Mouse (Mus musculus): ENCODE measurements at regions not wholly inside any gene's neighbourhood (a gene's known extent, or its start where the extent isn't known, plus 50 kb on each side); places are given as distances from the start of the nearest gene placed in this dataset.

DNA sequence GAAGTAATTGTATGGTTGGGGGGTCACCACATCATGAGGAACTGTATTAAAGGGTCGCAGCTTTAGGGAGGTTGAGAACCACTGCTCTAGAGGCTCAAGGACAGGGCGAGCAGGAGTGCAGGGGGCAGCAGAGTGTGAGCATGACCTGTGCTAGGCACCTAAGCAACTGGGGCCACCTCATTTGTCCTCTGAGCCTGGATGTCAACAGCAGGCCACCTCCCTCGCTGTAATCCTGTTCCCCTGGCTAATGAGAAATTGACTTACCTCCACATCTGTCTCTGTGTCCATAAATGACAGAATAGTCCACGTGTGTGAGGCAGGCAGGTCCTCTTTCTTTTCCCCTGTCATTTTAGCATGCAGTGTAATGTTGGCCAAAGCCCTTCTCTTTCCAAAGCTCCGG lies 192.7 kb upstream of the Rreb1 start:
- 85% methylated on average over 5 of the region's 5 CpGs for WGBS
- no peaks in the 10 kb centered on the region for H3K4me1 ChIP-seq (ENCODE audit: control insufficient read depth, insufficient read depth, low read length)
- H3K27me3 ChIP-seq (ENCODE audit: control insufficient read depth, insufficient read depth, low read length), result no peaks in the 10 kb centered on the region
- no peaks in the 10 kb centered on the region for H3K9me3 ChIP-seq (replicated peaks; ENCODE audit: control insufficient read depth, low read length)
- no peaks in the 10 kb centered on the region for H3K36me3 ChIP-seq (replicated peaks; ENCODE audit: control insufficient read depth, insufficient read depth, low read depth, low read length)
- no peak overlapping the region for H3K27ac ChIP-seq (replicated peaks; ENCODE audit: low read depth, low read length)
- no peak overlapping the region for H3K9ac ChIP-seq (replicated peaks; ENCODE audit: low read length)
- H3K4me3 ChIP-seq (ENCODE audit: low read depth, low read length), result no peak overlapping the region
- no peak overlapping the region for H3K4me2 ChIP-seq (ENCODE audit: low read depth, low read length)
- ATAC-seq (replicated peaks; ENCODE audit: insufficient number of reproducible peaks, low FRiP score, low TSS enrichment, low read depth) (no peak), DNase-seq (ENCODE audit: low spot score) (no peak)

DNA sequence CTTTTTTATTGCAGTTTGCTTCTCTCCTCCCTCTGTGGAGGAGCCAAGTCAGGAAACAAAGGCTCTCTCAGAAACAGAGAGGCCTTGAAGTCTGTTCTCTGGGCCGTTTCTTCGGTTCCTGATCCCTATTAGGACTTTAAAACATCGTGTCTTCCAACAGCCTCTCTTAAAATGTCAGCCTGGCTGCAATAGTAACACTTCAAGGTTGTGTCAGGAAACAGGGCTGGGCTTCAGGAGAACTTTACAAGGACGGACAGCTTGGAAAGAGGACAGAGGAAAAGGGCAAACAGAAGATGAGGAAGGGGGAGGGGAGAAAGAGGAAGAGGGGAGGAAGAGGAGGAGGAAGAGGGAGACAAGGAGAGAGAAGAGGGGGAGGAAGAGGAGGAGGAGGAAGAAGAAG lies 191.7 kb upstream of the Rreb1 start:
- 39% methylated on average over 4 of the region's 4 CpGs for WGBS
- Histone ChIP-seq H3K27ac (replicated peaks; ENCODE audit: low read depth, low read length) (no peak overlapping the region), H3K36me3 (replicated peaks; ENCODE audit: control insufficient read depth, insufficient read depth, low read depth, low read length) (no peaks in the 10 kb centered on the region), H3K4me2 (ENCODE audit: low read depth, low read length) (no peak overlapping the region), H3K4me1 (ENCODE audit: control insufficient read depth, insufficient read depth, low read length) (no peaks in the 10 kb centered on the region), H3K9me3 (replicated peaks; ENCODE audit: control insufficient read depth, low read length) (no peaks in the 10 kb centered on the region), H3K4me3 (ENCODE audit: low read depth, low read length) (no peak overlapping the region), H3K27me3 (ENCODE audit: control insufficient read depth, insufficient read depth, low read length) (no peaks in the 10 kb centered on the region), H3K9ac (replicated peaks; ENCODE audit: low read length) (no peak overlapping the region)
- DNase-seq (ENCODE audit: low spot score) (no peak), ATAC-seq (replicated peaks; ENCODE audit: insufficient number of reproducible peaks, low FRiP score, low TSS enrichment, low read depth) (no peak)

DNA sequence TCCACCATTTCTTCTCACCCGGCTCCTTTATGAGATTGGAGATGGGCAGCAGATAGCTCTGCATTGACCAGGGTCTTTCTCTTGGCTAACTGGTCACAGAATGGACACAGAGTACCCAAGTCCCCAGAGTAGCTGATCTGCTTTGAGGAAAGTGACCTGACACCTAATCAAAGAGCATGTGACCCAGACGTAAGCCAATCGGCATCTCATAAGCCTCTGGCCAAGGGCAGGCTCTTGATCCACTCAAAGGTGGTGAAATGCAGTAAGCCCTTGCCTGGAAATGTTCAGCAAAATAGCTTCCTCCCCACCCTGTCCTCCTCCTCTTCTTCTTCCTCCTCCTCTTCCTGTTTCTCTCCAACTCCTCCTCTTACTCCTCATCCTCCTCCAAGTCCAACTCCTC lies 190.3 kb upstream of the Rreb1 start:
- WGBS, result 95% methylated on average over 3 of the region's 3 CpGs
- H3K4me1 ChIP-seq (ENCODE audit: control insufficient read depth, insufficient read depth, low read length), result no peaks in the 10 kb centered on the region
- H3K27me3 ChIP-seq (ENCODE audit: control insufficient read depth, insufficient read depth, low read length), result no peaks in the 10 kb centered on the region

DNA sequence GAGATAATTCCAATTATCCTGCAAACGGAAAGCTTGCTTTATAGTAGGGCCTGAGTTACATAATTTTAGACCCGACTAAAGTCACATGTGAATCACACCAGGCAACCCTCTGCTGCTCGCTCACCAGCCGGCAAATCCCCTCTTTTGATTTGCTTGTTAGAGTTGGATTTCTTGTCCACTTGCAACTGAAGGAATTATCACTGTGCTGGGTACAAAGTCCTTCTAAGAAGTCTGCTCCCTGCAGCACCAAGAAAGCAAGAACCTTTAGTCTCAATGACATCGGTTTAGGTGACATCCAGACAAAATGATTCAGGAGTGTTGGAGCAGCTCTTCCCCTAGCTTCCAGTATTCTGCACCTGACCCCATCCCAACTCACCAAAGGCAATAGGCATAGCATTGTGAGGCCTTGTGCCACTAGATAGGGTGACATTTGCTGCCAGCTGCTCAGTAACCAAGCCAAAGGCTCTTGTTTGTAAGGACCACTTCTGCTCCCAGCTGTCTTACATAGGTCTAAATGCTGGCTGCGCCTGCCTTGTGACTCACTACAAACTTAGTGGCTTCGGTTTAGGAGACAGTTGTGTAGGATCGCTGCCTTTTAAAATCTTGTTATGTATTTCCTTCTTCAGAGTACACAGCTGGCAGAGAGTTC lies 189.5 kb upstream of the Rreb1 start:
- H3K27ac ChIP-seq (replicated peaks; ENCODE audit: low read depth, low read length), result no peak overlapping the region
- no peak overlapping the region for H3K4me3 ChIP-seq (ENCODE audit: low read depth, low read length)
- no peak overlapping the region for H3K4me2 ChIP-seq (ENCODE audit: low read depth, low read length)
- H3K4me1 ChIP-seq (ENCODE audit: control insufficient read depth, insufficient read depth, low read length), result no peaks in the 10 kb centered on the region
- DNase-seq (ENCODE audit: low spot score) (no peak), ATAC-seq (replicated peaks; ENCODE audit: insufficient number of reproducible peaks, low FRiP score, low TSS enrichment, low read depth) (no peak)
- no peaks in the 10 kb centered on the region for H3K27me3 ChIP-seq (ENCODE audit: control insufficient read depth, insufficient read depth, low read length)
- no peaks in the 10 kb centered on the region for H3K9me3 ChIP-seq (replicated peaks; ENCODE audit: control insufficient read depth, low read length)
- H3K36me3 ChIP-seq (replicated peaks; ENCODE audit: control insufficient read depth, insufficient read depth, low read depth, low read length), result no peaks in the 10 kb centered on the region
- H3K9ac ChIP-seq (replicated peaks; ENCODE audit: low read length), result no peak overlapping the region
- WGBS, result 88% methylated on average over 8 of the region's 8 CpGs

More for the DNA sequence above, 190.3 kb upstream of the Rreb1 start:
- Histone ChIP-seq H3K4me2 (ENCODE audit: low read depth, low read length) (no peak overlapping the region), H3K27ac (replicated peaks; ENCODE audit: low read depth, low read length) (no peak overlapping the region), H3K36me3 (replicated peaks; ENCODE audit: control insufficient read depth, insufficient read depth, low read depth, low read length) (no peaks in the 10 kb centered on the region), H3K9ac (replicated peaks; ENCODE audit: low read length) (no peak overlapping the region), H3K4me3 (ENCODE audit: low read depth, low read length) (no peak overlapping the region), H3K9me3 (replicated peaks; ENCODE audit: control insufficient read depth, low read length) (no peaks in the 10 kb centered on the region)
- ATAC-seq (replicated peaks; ENCODE audit: insufficient number of reproducible peaks, low FRiP score, low TSS enrichment, low read depth) (no peak), DNase-seq (ENCODE audit: low spot score) (no peak)

DNA sequence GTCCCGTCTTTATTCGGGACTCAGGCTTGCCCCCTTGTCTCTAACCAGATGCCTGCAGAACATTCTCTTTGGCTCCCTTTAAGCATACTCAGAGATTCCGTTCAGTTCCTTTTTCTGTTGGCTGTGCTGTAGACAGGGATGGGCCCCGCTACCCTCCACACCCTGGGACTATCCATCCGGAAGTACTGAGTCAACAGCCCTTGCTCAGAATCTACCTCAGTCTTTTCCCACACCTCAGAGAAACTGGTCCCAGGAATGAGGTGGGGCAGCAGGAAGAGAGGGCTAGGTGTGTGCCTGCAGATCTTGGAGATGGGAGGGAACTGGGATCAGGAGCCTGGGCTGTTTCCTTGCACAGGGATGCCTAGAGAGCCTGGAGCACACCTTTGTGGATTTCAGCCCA lies 186.1 kb upstream of the Rreb1 start:
- no peak overlapping the region for H3K27ac ChIP-seq (replicated peaks; ENCODE audit: low read depth, low read length)
- no peaks in the 10 kb centered on the region for H3K4me1 ChIP-seq (ENCODE audit: control insufficient read depth, insufficient read depth, low read length)
- ATAC-seq (replicated peaks; ENCODE audit: insufficient number of reproducible peaks, low FRiP score, low TSS enrichment, low read depth), result no peak
- no peaks in the 10 kb centered on the region for H3K36me3 ChIP-seq (replicated peaks; ENCODE audit: control insufficient read depth, insufficient read depth, low read depth, low read length)
- no peak overlapping the region for H3K9ac ChIP-seq (replicated peaks; ENCODE audit: low read length)
- WGBS, result 69% methylated on average over 5 of the region's 5 CpGs
- no peaks in the 10 kb centered on the region for H3K9me3 ChIP-seq (replicated peaks; ENCODE audit: control insufficient read depth, low read length)
- no peak overlapping the region for H3K4me3 ChIP-seq (ENCODE audit: low read depth, low read length)
- no peak for DNase-seq (ENCODE audit: low spot score)
- no peaks in the 10 kb centered on the region for H3K27me3 ChIP-seq (ENCODE audit: control insufficient read depth, insufficient read depth, low read length)
- H3K4me2 ChIP-seq (ENCODE audit: low read depth, low read length), result no peak overlapping the region

DNA sequence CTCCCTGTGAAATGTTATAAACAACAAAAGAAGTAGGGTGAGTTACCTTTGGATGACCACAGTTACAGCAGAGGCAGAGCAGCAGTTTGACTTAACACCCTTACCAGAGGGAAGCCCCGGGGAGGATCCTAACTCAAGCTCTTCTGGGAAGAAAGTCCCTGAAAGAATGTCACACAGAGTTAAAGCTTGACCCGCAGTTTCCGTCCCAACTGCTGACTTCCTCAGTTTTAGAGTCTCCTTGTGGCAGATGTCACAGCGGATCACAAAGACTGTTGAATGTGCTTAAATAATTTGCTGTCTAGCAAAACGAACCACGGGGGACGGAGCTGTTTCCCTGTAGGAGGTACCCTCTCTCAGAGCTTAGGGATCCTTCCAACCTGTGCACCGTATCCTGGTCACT lies 183.0 kb upstream of the Rreb1 start:
- H3K36me3 ChIP-seq (replicated peaks; ENCODE audit: control insufficient read depth, insufficient read depth, low read depth, low read length), result no peaks in the 10 kb centered on the region
- H3K27ac ChIP-seq (replicated peaks; ENCODE audit: low read depth, low read length), result no peak overlapping the region
- no peak for DNase-seq (ENCODE audit: low spot score)
- H3K9ac ChIP-seq (replicated peaks; ENCODE audit: low read length), result no peak overlapping the region
- H3K4me1 ChIP-seq (ENCODE audit: control insufficient read depth, insufficient read depth, low read length), result no peaks in the 10 kb centered on the region
- no peaks in the 10 kb centered on the region for H3K27me3 ChIP-seq (ENCODE audit: control insufficient read depth, insufficient read depth, low read length)
- H3K9me3 ChIP-seq (replicated peaks; ENCODE audit: control insufficient read depth, low read length), result no peaks in the 10 kb centered on the region
- H3K4me3 ChIP-seq (ENCODE audit: low read depth, low read length), result no peak overlapping the region
- 37% methylated on average over 8 of the region's 8 CpGs for WGBS
- no peak for ATAC-seq (replicated peaks; ENCODE audit: insufficient number of reproducible peaks, low FRiP score, low TSS enrichment, low read depth)
- no peak overlapping the region for H3K4me2 ChIP-seq (ENCODE audit: low read depth, low read length)

DNA sequence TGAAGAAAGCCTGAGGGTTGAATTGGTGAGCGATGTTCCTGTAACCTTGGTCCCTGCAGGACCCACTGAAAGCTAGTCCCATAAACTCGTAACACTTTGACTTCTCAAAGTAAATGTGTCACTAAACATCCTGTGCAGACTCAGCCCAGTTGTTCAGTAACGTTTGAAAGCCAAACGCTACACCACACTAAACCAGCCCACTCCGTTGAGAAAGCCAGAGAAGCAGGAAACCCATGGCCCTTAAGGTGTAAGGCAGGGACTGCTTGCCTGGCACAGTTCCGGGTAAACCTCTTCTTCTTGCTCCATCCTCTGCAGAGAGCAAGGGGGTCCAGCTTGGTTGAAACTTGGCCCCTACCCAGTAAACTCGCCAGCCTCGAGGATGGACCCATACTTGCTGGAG lies 180.6 kb upstream of the Rreb1 start:
- ATAC-seq (replicated peaks; ENCODE audit: insufficient number of reproducible peaks, low FRiP score, low TSS enrichment, low read depth) (no peak), DNase-seq (ENCODE audit: low spot score) (no peak)
- H3K9me3 ChIP-seq (replicated peaks; ENCODE audit: control insufficient read depth, low read length), result no peaks in the 10 kb centered on the region
- 75% methylated on average over 8 of the region's 8 CpGs for WGBS
- H3K27me3 ChIP-seq (ENCODE audit: control insufficient read depth, insufficient read depth, low read length), result no peaks in the 10 kb centered on the region
- no peak overlapping the region for H3K4me3 ChIP-seq (ENCODE audit: low read depth, low read length)
- no peaks in the 10 kb centered on the region for H3K36me3 ChIP-seq (replicated peaks; ENCODE audit: control insufficient read depth, insufficient read depth, low read depth, low read length)
- H3K4me2 ChIP-seq (ENCODE audit: low read depth, low read length), result no peak overlapping the region
- H3K27ac ChIP-seq (replicated peaks; ENCODE audit: low read depth, low read length), result no peak overlapping the region
- H3K9ac ChIP-seq (replicated peaks; ENCODE audit: low read length), result no peak overlapping the region
- no peaks in the 10 kb centered on the region for H3K4me1 ChIP-seq (ENCODE audit: control insufficient read depth, insufficient read depth, low read length)

DNA sequence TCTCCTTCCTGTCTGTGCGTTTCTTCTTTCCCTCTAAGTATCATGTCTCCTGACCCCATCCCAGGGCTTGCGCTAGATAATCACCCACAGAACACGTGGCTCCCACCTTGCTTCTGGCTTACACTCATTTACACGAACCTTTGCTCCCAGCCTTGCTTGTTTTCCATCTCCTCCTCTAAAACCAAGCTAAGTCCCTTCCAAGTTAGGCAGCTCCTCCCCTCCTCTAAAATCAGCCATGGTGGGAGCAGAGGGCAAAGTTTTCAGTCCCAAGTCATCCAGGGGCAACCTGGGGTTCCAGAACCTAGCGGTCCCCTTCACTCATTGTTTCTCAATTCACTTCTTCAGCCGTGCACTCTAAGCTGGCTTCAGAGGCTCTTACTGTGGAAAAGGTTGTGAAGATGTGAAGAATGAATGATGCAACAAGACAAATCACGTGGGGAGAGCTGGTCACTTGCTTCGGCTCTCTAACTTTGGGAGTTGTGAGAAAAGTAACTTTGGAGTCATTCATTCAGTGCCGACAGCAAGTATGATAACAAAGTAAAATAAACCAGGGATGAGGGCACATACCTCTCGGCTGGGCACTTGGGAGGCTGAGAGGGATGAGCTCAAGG lies 179.9 kb upstream of the Rreb1 start:
- H3K27ac ChIP-seq (replicated peaks; ENCODE audit: low read depth, low read length), result no peak overlapping the region
- H3K9me3 ChIP-seq (replicated peaks; ENCODE audit: control insufficient read depth, low read length), result no peaks in the 10 kb centered on the region
- H3K27me3 ChIP-seq (ENCODE audit: control insufficient read depth, insufficient read depth, low read length), result no peaks in the 10 kb centered on the region
- 85% methylated on average over 10 of the region's 10 CpGs for WGBS
- H3K4me3 ChIP-seq (ENCODE audit: low read depth, low read length), result no peak overlapping the region
- ATAC-seq (replicated peaks; ENCODE audit: insufficient number of reproducible peaks, low FRiP score, low TSS enrichment, low read depth) (no peak), DNase-seq (ENCODE audit: low spot score) (no peak)
- no peaks in the 10 kb centered on the region for H3K36me3 ChIP-seq (replicated peaks; ENCODE audit: control insufficient read depth, insufficient read depth, low read depth, low read length)
- no peaks in the 10 kb centered on the region for H3K4me1 ChIP-seq (ENCODE audit: control insufficient read depth, insufficient read depth, low read length)
- no peak overlapping the region for H3K9ac ChIP-seq (replicated peaks; ENCODE audit: low read length)
- H3K4me2 ChIP-seq (ENCODE audit: low read depth, low read length), result no peak overlapping the region

Data from embryonic facial prominence, embryonic 11.5 days (tissue).